Mouse (Mus musculus): ENCODE results near the gene Sprr3. TPM values are rescaled to one million over a fixed set of nuclear protein-coding genes. Genes with fewer than 3 reads are reported as not detected.
"Not testable (repeated sequence)": the region's sequence is repeated elsewhere in the genome, so short reads cannot be mapped to it uniquely, and the experiment has no call there.

The Sprr3 gene
- not detected in 2 replicates for total RNA-seq (2014; rRNA removed)
- polyA plus RNA-seq (2015; fragmentation: Nextera tagmentation; extraction: Ambion mirVana) = not detected in 2 replicates

DNA sequence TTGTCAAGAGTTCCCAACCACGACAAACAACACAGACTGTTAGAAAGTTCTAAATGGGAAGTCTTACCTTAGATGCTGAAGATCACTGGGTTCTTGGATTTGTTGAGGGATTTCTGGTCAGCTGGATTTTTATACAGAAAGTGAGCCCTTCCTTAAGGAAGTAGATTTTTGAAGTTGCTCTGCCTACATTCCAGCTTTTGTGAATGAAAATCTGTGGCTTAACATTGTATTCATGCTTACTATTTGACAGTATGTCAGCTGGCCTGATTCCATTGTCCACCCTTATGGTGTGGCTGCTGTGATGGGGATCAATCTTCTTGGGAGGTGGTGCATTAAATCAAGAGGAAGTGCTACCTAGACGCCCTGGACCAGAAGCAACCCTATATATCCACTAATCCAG lies at the start of gene Sprr3:
TSS of gene Sprr3 (minus strand) at position 101 of the 400 bp plus-strand sequence.
- Histone ChIP-seq H3K4me1 (ENCODE audit: insufficient read depth, low read length) (no peaks in the 10 kb centered on the region), H3K27ac (no peak within 1 kb of the TSS), H3K36me3 (ENCODE audit: insufficient read depth, low read length) (no peaks in the 10 kb centered on the region), H3K9ac (replicated peaks; ENCODE audit: low read length) (no peak within 1 kb of the TSS), H3K9me3 (ENCODE audit: low read length) (no peaks in the 10 kb centered on the region), H3K4me2 (ENCODE audit: low read depth, low read length) (no peak within 1 kb of the TSS), H3K27me3 (ENCODE audit: insufficient read depth, low read length) (no peaks in the 10 kb centered on the region), H3K4me3 (ENCODE audit: low read length) (no peak within 1 kb of the TSS)
- ATAC-seq (no peak), DNase-seq (ENCODE audit: low spot score) (no peak)
- no peak for TF ChIP-seq CTCF (IDR thresholded peaks at IDR 0.05; ENCODE audit: low read depth)
- WGBS = 61% methylated on average over 2 of the region's 2 CpGs

DNA sequence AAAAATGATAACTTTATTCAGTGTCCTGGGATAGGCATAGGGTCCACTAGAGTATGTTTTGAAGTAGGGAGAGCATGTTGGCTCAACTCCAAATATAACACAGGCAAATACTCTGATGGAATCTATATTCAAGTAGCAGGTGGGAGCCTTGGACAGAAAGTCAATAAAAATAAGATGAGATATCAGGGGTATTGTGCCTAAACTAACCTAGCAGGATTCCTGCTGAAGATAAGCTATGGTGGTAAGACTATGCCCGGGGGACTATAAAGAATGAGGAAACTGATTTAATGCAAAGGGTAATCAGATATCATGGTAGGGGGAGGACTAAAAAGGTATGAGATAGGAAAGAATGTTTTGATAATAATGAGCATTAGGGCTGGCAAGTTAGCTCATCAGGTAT lies 49.7 kb upstream of the Sprr3 start:
- Histone ChIP-seq H3K36me3 (ENCODE audit: insufficient read depth, low read length) (no peaks in the 10 kb centered on the region), H3K4me2 (ENCODE audit: low read depth, low read length) (no peak overlapping the region), H3K27me3 (ENCODE audit: insufficient read depth, low read length) (no peaks in the 10 kb centered on the region), H3K9me3 (ENCODE audit: low read length) (no peaks in the 10 kb centered on the region), H3K27ac (no peak overlapping the region), H3K4me3 (ENCODE audit: low read length) (no peak overlapping the region), H3K9ac (replicated peaks; ENCODE audit: low read length) (no peak overlapping the region), H3K4me1 (ENCODE audit: insufficient read depth, low read length) (no peaks in the 10 kb centered on the region)
- ATAC-seq = no peak
- no peak for DNase-seq (ENCODE audit: low spot score)
- TF ChIP-seq CTCF (IDR thresholded peaks at IDR 0.05; ENCODE audit: low read depth) = no peak
- 82% methylated on average over 1 of the region's 1 CpGs for WGBS

DNA sequence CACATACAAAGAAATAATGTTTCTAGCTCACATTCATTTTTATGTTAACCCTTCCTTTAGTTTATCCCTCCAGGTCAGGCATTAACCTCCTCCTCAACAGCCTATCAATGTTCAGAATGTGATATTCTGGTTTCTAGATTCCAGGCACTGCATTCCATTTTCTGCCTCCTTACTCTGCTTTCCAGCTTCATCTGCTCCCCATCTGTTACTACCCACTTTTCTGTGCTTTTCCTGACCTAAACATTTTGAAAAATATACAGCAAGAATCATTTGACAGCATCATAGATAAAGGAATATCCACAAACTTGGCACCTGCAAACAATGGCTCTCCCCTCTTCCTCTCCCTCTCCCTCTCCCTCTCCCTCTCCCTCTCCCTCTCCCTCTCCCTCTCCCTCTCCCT lies 45.0 kb upstream of the Sprr3 start:
- ATAC-seq (no peak), DNase-seq (ENCODE audit: low spot score) (no peak)
- Histone ChIP-seq H3K9me3 (ENCODE audit: low read length) (no peaks in the 10 kb centered on the region), H3K27ac (no peak overlapping the region), H3K4me1 (ENCODE audit: insufficient read depth, low read length) (no peaks in the 10 kb centered on the region), H3K9ac (replicated peaks; ENCODE audit: low read length) (no peak overlapping the region), H3K4me2 (ENCODE audit: low read depth, low read length) (no peak overlapping the region), H3K36me3 (ENCODE audit: insufficient read depth, low read length) (no peaks in the 10 kb centered on the region), H3K4me3 (ENCODE audit: low read length) (no peak overlapping the region), H3K27me3 (ENCODE audit: insufficient read depth, low read length) (no peaks in the 10 kb centered on the region)
- TF ChIP-seq CTCF (IDR thresholded peaks at IDR 0.05; ENCODE audit: low read depth) = no peak

DNA sequence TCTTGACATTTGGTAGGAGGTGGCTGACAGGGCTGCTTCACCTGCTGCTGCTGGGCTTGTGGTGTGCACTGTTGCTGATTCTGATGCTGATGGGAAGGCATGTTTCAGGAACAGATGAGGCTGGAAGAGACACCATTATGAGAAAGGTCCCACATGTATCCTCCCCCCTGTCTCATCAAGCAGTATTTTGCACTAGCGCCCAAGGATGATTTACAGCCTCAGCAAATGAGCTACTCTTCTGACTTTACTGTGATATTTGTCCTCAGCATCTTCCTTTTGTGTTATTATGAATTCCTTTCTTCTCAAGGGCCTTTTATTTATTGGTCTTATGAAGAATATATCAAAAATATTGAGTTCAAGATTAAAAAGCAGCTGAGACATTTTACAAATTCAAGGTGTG lies 41.9 kb upstream of the Sprr3 start, which contains the start of gene Sprr4:
TSS of gene Sprr4 (minus strand) at position 101 of the 400 bp plus-strand sequence.
- DNase-seq (ENCODE audit: low spot score) (no peak), ATAC-seq (no peak)
- H3K27me3 ChIP-seq (ENCODE audit: insufficient read depth, low read length) = no peaks in the 10 kb centered on the region
- no peak for TF ChIP-seq CTCF (IDR thresholded peaks at IDR 0.05; ENCODE audit: low read depth)
- H3K4me2 ChIP-seq (ENCODE audit: low read depth, low read length) = no peak within 1 kb of the TSS
- H3K27ac ChIP-seq = no peak within 1 kb of the TSS
- no peaks in the 10 kb centered on the region for H3K36me3 ChIP-seq (ENCODE audit: insufficient read depth, low read length)
- H3K9me3 ChIP-seq (ENCODE audit: low read length) = no peaks in the 10 kb centered on the region
- H3K4me3 ChIP-seq (ENCODE audit: low read length) = no peak within 1 kb of the TSS
- 97% methylated on average over 1 of the region's 1 CpGs for WGBS
- no peaks in the 10 kb centered on the region for H3K4me1 ChIP-seq (ENCODE audit: insufficient read depth, low read length)
- no peak within 1 kb of the TSS for H3K9ac ChIP-seq (replicated peaks; ENCODE audit: low read length)

DNA sequence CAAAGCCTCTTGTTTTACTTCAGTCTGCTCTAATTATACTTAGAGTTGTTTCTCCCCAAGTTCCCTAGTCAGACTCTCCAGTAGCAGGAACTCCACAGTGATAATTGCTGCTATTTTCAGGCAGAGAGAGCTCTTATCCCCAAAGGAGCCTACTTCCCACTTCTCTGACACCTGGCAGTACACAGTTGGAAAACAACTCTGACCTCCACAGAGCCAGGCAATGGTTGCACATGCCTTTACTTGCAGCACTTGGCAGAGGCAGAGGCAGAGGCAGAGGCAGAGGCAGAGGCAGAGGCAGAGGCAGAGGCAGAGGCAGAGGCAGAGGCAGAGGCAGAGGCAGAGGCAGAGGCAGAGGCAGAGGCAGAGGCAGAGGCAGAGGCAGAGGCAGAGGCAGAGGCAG lies 31.7 kb upstream of the Sprr3 start:
- H3K36me3 ChIP-seq (ENCODE audit: insufficient read depth, low read length); H3K27me3 ChIP-seq (ENCODE audit: insufficient read depth, low read length); H3K9ac ChIP-seq (replicated peaks; ENCODE audit: low read length); H3K27ac ChIP-seq; H3K4me1 ChIP-seq (ENCODE audit: insufficient read depth, low read length); ATAC-seq; H3K4me3 ChIP-seq (ENCODE audit: low read length); H3K4me2 ChIP-seq (ENCODE audit: low read depth, low read length); H3K9me3 ChIP-seq (ENCODE audit: low read length); DNase-seq (ENCODE audit: low spot score): not testable (repeated sequence)

DNA sequence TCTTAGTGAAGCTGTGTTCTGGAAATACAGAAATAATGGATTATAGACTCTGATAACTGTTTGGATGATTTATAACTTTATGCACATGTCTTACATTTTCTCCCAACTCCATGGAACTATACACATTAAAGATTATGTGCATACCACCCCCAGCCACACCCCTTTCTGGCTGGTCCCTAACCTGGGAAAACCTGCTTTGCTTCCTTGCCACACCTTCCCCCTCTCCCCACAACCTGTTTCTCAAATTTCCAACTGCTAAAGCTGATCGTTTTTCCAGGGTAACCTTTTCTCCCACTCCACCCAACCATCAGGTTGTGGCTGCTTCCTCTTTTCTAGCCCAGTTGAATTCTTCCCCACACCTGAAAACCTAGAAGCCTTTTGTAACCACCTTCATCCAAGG lies 27.8 kb upstream of the Sprr3 start:
- H3K36me3 ChIP-seq (ENCODE audit: insufficient read depth, low read length) = no peaks in the 10 kb centered on the region
- H3K27ac ChIP-seq = no peak overlapping the region
- no peak overlapping the region for H3K9ac ChIP-seq (replicated peaks; ENCODE audit: low read length)
- H3K4me2 ChIP-seq (ENCODE audit: low read depth, low read length) = no peak overlapping the region
- TF ChIP-seq CTCF (IDR thresholded peaks at IDR 0.05; ENCODE audit: low read depth) = no peak
- DNase-seq (ENCODE audit: low spot score) (no peak), ATAC-seq (no peak)
- 36% methylated on average over 1 of the region's 1 CpGs for WGBS
- H3K4me1 ChIP-seq (ENCODE audit: insufficient read depth, low read length) = no peaks in the 10 kb centered on the region
- H3K4me3 ChIP-seq (ENCODE audit: low read length) = no peak overlapping the region
- H3K9me3 ChIP-seq (ENCODE audit: low read length) = no peaks in the 10 kb centered on the region
- H3K27me3 ChIP-seq (ENCODE audit: insufficient read depth, low read length) = no peaks in the 10 kb centered on the region

- Histone ChIP-seq H3K4me2 (ENCODE audit: low read depth, low read length) (no peak within 1 kb of the TSS), H3K9me3 (ENCODE audit: low read length) (no peaks in the 10 kb centered on the region), H3K4me1 (ENCODE audit: insufficient read depth, low read length) (no peaks in the 10 kb centered on the region), H3K4me3 (ENCODE audit: low read length) (no peak within 1 kb of the TSS), H3K36me3 (ENCODE audit: insufficient read depth, low read length) (no peaks in the 10 kb centered on the region), H3K27me3 (ENCODE audit: insufficient read depth, low read length) (no peaks in the 10 kb centered on the region), H3K9ac (replicated peaks; ENCODE audit: low read length) (no peak within 1 kb of the TSS), H3K27ac (no peak within 1 kb of the TSS)
- ATAC-seq (no peak), DNase-seq (ENCODE audit: low spot score) (no peak)
- no peak for TF ChIP-seq CTCF (IDR thresholded peaks at IDR 0.05; ENCODE audit: low read depth)
Observed at GRCm38 (mm10) chr3:92485863-92486262, 27.3 kb upstream of the Sprr3 start, which contains the start of gene Sprr1a. TSS of gene Sprr1a (minus strand) at chr3:92485895.
